Mouse (Mus musculus): ENCODE results near the gene Cd82.

The Cd82 gene

GRCm38 (mm10) chr2:93445237-93445651 is 17.7 kb downstream of the Cd82 start:
- DNase-seq (ENCODE audit: low spot score): no peak

- no peak for DNase-seq (ENCODE audit: low spot score)
Measured at GRCm38 (mm10) chr2:93444280-93444679, 18.7 kb downstream of the Cd82 start.

GRCm38 (mm10) chr2:93443106-93443505 is 19.8 kb downstream of the Cd82 start:
- DNase-seq (ENCODE audit: low spot score): no peak

GRCm38 (mm10) chr2:93439812-93440559 is 23.0 kb downstream of the Cd82 start:
- DNase-seq (ENCODE audit: low spot score): no peak

GRCm38 (mm10) chr2:93439352-93439771 is 23.6 kb downstream of the Cd82 start:
- no peak for DNase-seq (ENCODE audit: low spot score)

GRCm38 (mm10) chr2:93438335-93438734 is 24.6 kb downstream of the Cd82 start:
- DNase-seq (ENCODE audit: low spot score): no peak

- DNase-seq (ENCODE audit: low spot score): no peak
Measured at GRCm38 (mm10) chr2:93435577-93435976, 27.4 kb downstream of the Cd82 start.

GRCm38 (mm10) chr2:93434896-93435295 is 28.0 kb downstream of the Cd82 start:
- no peak for DNase-seq (ENCODE audit: low spot score)

GRCm38 (mm10) chr2:93433543-93433942 is 29.4 kb downstream of the Cd82 start:
- DNase-seq (ENCODE audit: low spot score): no peak

- DNase-seq (ENCODE audit: low spot score): no peak
Measured at GRCm38 (mm10) chr2:93432600-93433389, 30.1 kb downstream of the Cd82 start.

- DNase-seq (ENCODE audit: low spot score): no peak
Measured at GRCm38 (mm10) chr2:93431575-93432325, 31.2 kb downstream of the Cd82 start.

GRCm38 (mm10) chr2:93430993-93431392 is 31.9 kb downstream of the Cd82 start:
- DNase-seq (ENCODE audit: low spot score): no peak

- DNase-seq (ENCODE audit: low spot score): no peak
Measured at GRCm38 (mm10) chr2:93428004-93428531, 34.9 kb downstream of the Cd82 start.

GRCm38 (mm10) chr2:93427000-93427715 is 35.8 kb downstream of the Cd82 start:
- no peak for DNase-seq (ENCODE audit: low spot score)

GRCm38 (mm10) chr2:93425810-93426209 is 37.1 kb downstream of the Cd82 start:
- no peak for DNase-seq (ENCODE audit: low spot score)

GRCm38 (mm10) chr2:93424307-93424984 is 38.5 kb downstream of the Cd82 start:
- DNase-seq (ENCODE audit: low spot score): no peak

GRCm38 (mm10) chr2:93421320-93421719 is 41.6 kb downstream of the Cd82 start:
- DNase-seq (ENCODE audit: low spot score): peak; percentile 64

GRCm38 (mm10) chr2:93419971-93420370 is 43.0 kb downstream of the Cd82 start:
- DNase-seq (ENCODE audit: low spot score): no peak

GRCm38 (mm10) chr2:93418396-93418795 is 44.5 kb downstream of the Cd82 start:
- peak; percentile 55 for DNase-seq (ENCODE audit: low spot score)

- peak; percentile 1 for DNase-seq (ENCODE audit: low spot score)
Measured at GRCm38 (mm10) chr2:93416874-93417709, 45.8 kb downstream of the Cd82 start.

Data from spleen, adult 12 weeks (tissue).